Mouse (Mus musculus): ENCODE measurements around the gene Zfp113.

Gene Zfp113

GRCm38 (mm10) chr5:138155443-138155976 is at the start of gene Zfp113:
Gene Zfp113, minus strand, starts transcription at chr5:138155744.
- peak; percentile 98 for DNase-seq (ENCODE audit: low spot score)

DNA sequence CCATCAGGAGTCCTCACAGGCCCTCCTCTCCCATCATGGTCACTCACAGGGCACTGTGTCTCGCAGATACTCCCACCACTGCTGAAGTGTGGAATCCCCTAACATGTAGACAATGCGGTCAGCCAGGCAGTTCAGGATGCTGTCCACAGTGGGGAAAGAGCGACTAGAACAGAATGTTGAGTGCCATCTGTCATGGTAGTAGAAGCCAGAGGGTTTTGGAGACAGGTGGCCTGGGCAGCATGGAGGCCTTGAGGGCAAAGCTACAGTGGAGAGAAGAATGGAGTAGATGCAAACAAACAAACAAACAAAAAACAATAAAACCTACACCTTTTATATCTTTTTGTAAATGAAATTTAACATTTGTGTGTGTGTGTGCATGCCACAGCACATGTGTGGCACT is 46.5 kb upstream of the Zfp113 start:
- no peak for DNase-seq (ENCODE audit: low spot score)

GRCm38 (mm10) chr5:138199576-138199975 is 44.0 kb upstream of the Zfp113 start:
- peak; percentile 28 for DNase-seq (ENCODE audit: low spot score)

- DNase-seq (ENCODE audit: low spot score): no peak
Measured at GRCm38 (mm10) chr5:138195463-138195862, 39.9 kb upstream of the Zfp113 start.

GRCm38 (mm10) chr5:138194755-138195345 is 39.3 kb upstream of the Zfp113 start:
- DNase-seq (ENCODE audit: low spot score): peak; percentile 65

- DNase-seq (ENCODE audit: low spot score): peak; percentile 94
Measured at GRCm38 (mm10) chr5:138193771-138194727, 38.5 kb upstream of the Zfp113 start, which contains the start of gene Mblac1. Gene Mblac1, plus strand, starts transcription at chr5:138194314.

GRCm38 (mm10) chr5:138187661-138188306 is 32.2 kb upstream of the Zfp113 start:
- peak; percentile 90 for DNase-seq (ENCODE audit: low spot score)

- DNase-seq (ENCODE audit: low spot score): peak; percentile 91
Measured at GRCm38 (mm10) chr5:138186950-138187638, 31.6 kb upstream of the Zfp113 start, which contains the start of the genes Taf6 and Cnpy4. Gene Taf6, minus strand, starts transcription at chr5:138187451. Gene Cnpy4, plus strand, starts transcription at chr5:138187485.

DNA sequence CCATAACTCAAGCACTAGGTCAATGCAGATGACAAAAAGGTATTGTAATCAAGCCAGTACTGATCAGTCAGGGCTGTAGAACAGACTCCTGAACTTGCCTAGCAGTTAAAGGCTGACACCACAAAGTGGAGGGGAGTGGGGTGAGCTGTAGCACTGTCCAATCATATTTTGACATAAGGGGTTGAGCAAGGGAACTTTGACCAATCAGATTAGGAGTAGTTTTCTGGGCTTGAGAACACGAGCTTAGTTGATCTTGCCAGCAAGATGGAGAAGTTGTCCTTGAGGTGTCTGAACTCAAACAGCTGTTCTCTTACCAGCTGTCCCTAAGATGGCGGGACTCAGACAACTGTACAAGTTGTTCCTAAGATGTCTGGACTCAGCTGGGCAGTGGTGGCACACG is 17.7 kb upstream of the Zfp113 start:
- DNase-seq (ENCODE audit: low spot score): no peak

- peak; percentile 98 for DNase-seq (ENCODE audit: low spot score)
Measured at GRCm38 (mm10) chr5:138171695-138172491, 16.3 kb upstream of the Zfp113 start, which contains the start of the genes Ap4m1 and Mcm7. Gene Ap4m1, plus strand, starts transcription at chr5:138172002. Gene Mcm7, minus strand, starts transcription at chr5:138172422.

- peak; percentile 98 for DNase-seq (ENCODE audit: low spot score)
Measured at GRCm38 (mm10) chr5:138170936-138171561, 15.5 kb upstream of the Zfp113 start.

DNA sequence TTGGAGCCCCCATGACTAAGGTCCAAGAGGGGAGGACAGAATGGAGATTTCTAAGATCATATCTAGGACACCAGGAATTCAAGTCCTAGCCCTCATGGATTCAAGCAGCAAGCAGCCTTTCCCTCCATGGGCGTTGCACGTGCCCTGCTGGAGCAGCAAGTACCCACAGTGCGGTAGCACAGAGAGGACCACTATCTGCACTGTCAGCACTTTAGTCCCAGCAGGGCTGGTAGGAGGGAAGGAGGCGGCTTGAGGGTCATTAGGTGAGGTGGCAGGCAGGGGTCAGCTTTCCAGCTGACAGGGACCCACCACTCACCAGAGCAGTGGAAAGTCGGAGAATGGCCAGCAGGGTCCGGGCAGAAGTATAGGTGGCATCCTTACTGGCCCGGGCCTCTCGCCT is 10.1 kb upstream of the Zfp113 start:
- no peak for DNase-seq (ENCODE audit: low spot score)

DNA sequence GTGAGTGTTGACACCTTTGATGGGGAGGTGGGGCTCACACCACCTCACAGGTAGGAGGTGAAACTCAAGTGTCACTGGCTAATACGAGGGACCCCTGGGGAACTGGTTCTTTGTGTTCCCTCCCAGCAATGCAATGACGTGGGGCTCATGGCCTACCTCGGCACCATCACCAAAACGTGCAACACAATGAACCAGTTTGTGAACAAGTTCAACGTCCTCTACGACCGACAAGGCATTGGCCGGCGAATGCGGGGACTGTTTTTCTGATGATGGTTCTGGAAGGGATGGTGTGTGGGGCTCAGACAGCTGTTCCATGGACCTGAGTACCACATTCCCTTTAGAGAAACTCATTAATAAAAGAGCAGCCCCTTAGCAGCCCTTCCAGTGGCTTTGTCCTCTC is 8.1 kb upstream of the Zfp113 start:
- no peak for DNase-seq (ENCODE audit: low spot score)

DNA sequence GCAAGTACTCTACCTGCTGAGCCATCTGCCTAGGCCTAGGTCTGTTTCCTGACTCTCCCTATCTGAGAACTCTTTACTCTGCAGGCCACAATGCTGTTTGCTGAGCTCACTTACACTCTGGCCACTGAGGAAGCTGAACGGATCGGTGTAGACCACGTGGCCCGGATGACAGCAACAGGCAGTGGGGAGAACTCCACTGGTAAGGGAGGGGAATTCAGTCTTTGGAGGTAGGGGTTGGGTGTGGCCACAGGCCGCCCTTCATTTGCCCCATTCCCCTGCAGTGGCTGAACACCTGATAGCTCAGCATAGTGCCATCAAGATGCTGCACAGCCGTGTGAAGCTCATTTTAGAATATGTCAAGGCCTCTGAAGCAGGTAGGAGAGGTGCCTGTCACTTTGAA is 7.5 kb upstream of the Zfp113 start:
- no peak for DNase-seq (ENCODE audit: low spot score)

DNA sequence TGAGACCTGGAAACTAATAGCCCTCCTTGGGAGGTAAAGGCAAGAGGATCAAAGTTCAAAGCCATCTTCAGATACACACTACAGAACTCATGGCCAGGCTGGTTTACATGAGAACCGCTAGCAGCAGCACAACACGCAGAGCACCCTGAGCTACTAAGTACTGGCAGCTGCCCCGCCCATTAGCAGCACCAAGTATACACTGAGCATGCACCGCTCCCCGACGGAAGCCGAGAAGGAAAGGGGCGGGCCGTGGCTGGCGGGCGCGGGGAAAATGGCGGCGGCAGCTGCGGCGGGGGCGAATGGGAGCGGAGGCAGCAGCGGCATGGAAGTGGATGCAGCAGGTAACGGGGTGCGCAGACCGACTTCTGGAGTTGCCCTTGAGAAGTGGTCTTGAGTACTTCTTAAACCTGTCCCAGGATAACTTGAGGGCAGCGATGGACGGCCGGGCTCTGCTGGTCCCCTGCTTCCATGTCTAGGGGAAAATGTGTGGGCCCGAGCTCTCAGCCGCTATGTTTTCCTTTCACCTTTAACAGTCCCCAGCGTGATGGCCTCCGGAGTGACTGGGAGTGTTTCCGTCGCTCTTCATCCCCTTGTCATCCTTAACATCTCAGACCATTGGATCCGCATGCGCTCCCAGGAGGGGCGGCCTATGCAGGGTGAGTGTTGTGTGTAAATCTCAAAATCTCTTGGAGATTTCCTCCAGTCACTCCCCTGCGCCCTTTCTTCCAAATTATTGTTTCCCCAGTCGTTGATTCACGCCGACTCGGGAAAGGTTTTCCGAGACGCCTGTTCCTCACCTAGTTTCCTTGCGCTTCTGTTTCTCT is 5.5 kb upstream of the Zfp113 start, which contains the start of gene Cops6:
Gene Cops6 (plus strand): TSS at position 230 of the 824 bp plus-strand sequence.
- DNase-seq (ENCODE audit: low spot score): peak; percentile 94

- no peak for DNase-seq (ENCODE audit: low spot score)
Measured at GRCm38 (mm10) chr5:138160224-138160762, 4.7 kb upstream of the Zfp113 start.

DNA sequence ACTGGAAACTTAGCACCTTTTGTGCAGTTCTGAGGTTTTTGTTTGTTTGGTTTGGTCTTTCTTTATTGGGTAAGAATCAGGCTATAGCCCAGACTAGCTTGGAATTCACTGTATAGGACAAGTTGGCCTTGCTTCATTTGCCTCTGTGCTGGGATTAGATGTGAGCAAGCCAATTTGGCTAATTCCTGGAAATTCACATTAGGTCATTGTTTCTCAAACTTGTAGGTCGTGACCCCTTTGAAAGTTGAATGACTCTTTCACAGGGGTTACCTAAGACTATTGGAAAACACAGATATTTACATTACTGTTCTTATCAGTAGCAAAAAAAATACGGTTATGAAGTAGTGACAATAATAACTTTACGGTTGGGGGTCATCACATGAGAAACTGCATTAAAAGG is 1.2 kb downstream of the Zfp113 start:
- no peak for DNase-seq (ENCODE audit: low spot score)

- no peak for DNase-seq (ENCODE audit: low spot score)
Measured at GRCm38 (mm10) chr5:138138585-138138984, 17.0 kb downstream of the Zfp113 start.

Data from embryo, embryonic 10.5 days (tissue).